Mouse (Mus musculus) cerebellum, postnatal 36 days (tissue): ENCODE data around the gene Pbrm1.

Experiments used
- DNase-seq, 2 experiments: peaks; one replicate each; pipeline ENCODE4 v3.0.0; 2021 to 2022; ENCODE audit warnings: mixed read lengths in 2 of 2

Gene Pbrm1

GRCm38 (mm10) chr14:31018860-31019291 is at the start of gene Pbrm1, which contains the start of gene Gnl3:
Gene Pbrm1 (plus strand): TSS chr14:31019138.
Gene Gnl3 (minus strand): TSS chr14:31019152.
- peak; percentile 97 to 98 for DNase-seq

DNA sequence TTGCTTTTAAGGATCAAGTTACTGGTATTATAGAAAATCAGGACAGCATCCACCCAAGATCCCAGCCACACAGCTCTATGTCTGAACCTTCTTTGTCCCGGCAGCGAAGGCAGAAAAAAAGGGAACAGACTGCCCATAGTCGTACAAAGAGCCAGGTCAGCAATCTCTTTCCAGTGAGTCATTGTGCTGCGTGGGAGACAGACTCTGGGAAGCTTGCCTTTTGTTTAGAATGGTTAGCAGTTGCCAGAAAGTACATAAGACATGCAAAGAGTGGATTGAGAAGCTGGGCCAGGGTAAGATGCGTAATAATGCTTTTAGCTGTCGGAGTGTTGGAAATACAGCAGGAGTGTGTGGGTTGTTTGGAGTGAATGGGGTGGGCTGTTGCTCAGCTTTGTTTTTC is 44.7 kb upstream of the Pbrm1 start:
- peak in 1 of 2 experiments; percentile 9 for DNase-seq

DNA sequence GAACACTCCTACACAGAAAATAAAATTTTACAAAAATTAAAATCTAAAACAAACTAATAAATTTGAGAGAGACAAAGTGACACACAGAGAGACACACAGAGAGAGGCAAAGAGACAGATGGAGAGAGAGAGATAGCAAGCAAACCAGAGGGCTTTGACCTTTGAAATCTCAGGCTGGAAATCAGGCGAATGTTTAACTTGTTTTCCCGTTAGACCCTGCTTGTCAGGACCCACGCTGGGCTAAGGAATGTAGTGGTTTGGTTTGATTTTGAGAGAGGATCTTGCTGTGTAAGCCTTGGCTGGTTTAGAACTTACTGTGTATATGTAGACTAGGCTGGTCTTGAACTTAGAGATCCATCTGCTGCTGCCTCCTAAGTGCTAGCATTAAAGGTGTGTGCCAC is 42.7 kb upstream of the Pbrm1 start:
- DNase-seq = no peak

DNA sequence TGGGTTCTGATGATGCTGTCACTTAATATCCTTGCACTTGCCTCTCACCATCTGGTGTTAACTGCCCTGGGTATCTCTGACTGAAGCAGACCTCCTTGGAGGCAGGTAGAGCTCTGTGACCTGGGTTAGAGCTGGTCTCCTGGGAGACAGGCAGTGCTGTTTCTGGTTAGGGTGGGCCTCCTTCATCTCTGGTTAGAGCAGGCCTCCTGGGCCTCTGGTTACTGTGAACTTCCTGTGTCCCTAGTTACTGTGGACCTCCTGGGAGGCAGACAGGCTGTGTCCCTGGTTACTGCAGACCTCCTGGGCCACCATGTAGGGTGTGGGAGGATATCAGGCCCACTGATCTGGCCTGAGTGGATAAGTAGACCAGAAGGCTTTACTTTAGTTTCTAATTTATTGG is 22.5 kb upstream of the Pbrm1 start:
- DNase-seq = no peak

GRCm38 (mm10) chr14:31000356-31000755 is 18.6 kb upstream of the Pbrm1 start:
- no peak for DNase-seq

- no peak for DNase-seq
Measured at GRCm38 (mm10) chr14:31000816-31001306, 18.1 kb upstream of the Pbrm1 start.

- peak; percentile 83 to 86 for DNase-seq
Measured at GRCm38 (mm10) chr14:31001307-31002205, 17.4 kb upstream of the Pbrm1 start, which contains the start of the genes Glt8d1 and Spcs1. Gene Glt8d1 (plus strand): TSS chr14:31001400. Gene Spcs1 (minus strand): TSS chr14:31001672.

- DNase-seq = no peak
Measured at GRCm38 (mm10) chr14:31004527-31004926, 14.4 kb upstream of the Pbrm1 start.

GRCm38 (mm10) chr14:31006779-31007178 is 12.2 kb upstream of the Pbrm1 start:
- DNase-seq = no peak

DNA sequence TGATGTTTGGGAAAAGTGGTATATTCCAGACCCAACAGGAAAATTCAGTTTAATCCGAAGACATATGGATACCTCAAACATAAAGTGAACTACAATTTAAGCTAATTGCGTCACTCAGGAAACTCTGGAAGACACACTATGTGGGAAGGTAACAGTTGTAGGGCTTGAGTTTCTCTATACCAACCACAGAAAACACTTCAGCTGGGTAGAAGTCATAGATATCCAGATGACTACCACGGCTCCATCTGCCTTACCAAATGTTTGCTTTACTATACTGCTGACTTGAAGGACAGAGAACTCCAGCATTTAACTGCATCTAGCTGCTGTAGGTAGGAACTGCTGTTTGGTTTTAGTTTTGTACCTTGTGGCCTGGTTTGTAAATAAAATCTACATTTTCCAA is 7.3 kb upstream of the Pbrm1 start:
- DNase-seq = no peak

- no peak for DNase-seq
Measured at GRCm38 (mm10) chr14:31013928-31014327, 5.0 kb upstream of the Pbrm1 start.

DNA sequence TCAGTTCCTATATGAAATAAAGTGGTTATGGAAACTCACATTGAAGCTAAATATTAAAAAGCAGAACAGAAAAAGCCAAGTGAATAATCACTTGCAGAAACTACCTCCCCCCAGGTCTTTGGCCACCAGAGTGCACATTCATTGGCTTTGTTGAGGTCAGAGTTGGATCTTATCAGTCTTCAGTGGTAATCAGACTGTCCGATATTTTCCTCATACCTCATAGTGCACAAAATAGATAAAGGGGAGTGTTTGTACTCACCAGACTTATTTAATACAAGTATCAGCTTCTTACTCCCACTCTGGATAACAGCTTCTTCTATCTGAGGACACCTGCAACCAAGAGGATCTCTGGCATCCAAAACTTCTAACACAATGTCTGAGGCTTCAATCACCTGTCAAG is 2.9 kb upstream of the Pbrm1 start:
- no peak for DNase-seq

GRCm38 (mm10) chr14:31017854-31018253 is 1.1 kb upstream of the Pbrm1 start:
- no peak for DNase-seq

- peak in 1 of 2 experiments; percentile 77 for DNase-seq
Measured at GRCm38 (mm10) chr14:31019331-31020205, 630 bp downstream of the Pbrm1 start.

- no peak for DNase-seq
Measured at GRCm38 (mm10) chr14:31022579-31022978, 3.6 kb downstream of the Pbrm1 start.

GRCm38 (mm10) chr14:31025785-31026184 is 6.8 kb downstream of the Pbrm1 start:
- no peak for DNase-seq

- DNase-seq = no peak
Measured at GRCm38 (mm10) chr14:31045296-31045695, 26.4 kb downstream of the Pbrm1 start.

DNA sequence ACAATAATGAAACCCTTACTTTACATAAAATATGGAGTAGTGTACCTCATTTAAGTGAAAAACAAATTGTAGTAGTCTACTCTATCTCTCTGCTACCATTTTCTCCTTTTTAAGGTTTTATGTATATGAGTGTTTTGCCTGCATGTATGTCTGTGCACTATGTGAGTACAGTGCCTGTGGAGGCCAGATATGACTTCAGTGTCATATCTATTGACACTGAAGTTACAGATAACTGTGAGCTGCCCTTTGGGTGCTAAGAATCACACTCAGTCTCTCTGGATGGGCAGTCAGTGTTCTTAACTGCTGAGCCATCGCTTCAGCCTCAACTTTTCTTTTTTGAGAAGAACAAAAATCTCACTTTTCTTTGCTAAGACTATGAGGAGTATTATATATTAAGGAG is 26.9 kb downstream of the Pbrm1 start:
- no peak for DNase-seq

- DNase-seq = no peak
Measured at GRCm38 (mm10) chr14:31062277-31062676, 43.3 kb downstream of the Pbrm1 start.

GRCm38 (mm10) chr14:31069086-31069733 is 50.3 kb downstream of the Pbrm1 start:
- DNase-seq = no peak

DNA sequence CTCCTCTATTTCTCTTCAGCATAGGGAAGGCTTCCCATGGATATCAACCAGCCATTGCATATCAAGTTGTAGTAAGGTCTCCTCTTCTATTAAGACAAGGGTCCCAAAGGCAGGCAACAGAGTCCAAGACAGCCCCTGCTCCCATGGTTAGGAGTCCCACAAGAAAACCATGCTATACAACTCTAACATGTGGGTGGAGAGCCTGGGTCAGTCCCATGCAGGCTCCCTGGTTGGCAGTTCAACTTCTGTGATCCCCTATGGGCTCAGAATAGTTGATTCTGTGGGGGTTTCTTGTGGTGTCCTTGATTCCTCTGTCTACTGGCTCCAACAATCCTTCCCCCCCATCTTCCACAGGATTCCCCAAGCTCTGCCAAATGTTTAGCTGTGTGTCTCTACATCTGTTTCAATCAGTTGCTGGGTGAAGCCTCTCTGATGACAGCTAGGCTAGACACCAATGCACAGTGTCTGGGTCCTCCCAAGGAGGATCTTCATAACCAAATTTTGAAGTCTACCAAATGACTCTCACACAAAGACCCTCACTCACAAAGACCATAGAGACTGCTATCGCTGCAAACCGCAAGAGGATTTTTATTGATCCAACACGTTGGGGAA is 59.8 kb downstream of the Pbrm1 start:
- DNase-seq = no peak
